Mouse (Mus musculus) heart, embryonic 14.5 days (tissue): ENCODE measurements around the gene Akt1. TPM values are rescaled to one million over a fixed set of nuclear protein-coding genes. Genes with fewer than 3 reads are reported as not detected.

ENCODE experiments used
- ATAC-seq: fragments of 200-750 bp; cut with Nextera tagmentation; 2 replicates; pipeline ENCODE4 v1.8.0; 2017; ENCODE audit warnings: low read depth, moderate TSS enrichment; ENCODE audit not compliant: insufficient number of reproducible peaks, insufficient read depth, low FRiP score
- H3K27ac ChIP-seq, 2 experiments: fragments of 200-500 bp in 1 of 2; fragments of 300-500 bp in 1 of 2; sonication (generic) in 1 of 2; replicated peaks in 1 of 2; 2 replicates each; pipeline ENCODE4 v1.5.1; 2012 to 2014; ENCODE audit warnings: low read depth in 2 of 2, low read length in 2 of 2, control low read depth in 1 of 2, mild to moderate bottlenecking in 1 of 2, mixed read lengths in 1 of 2; ENCODE audit not compliant: control insufficient read depth in 1 of 2, insufficient read depth in 1 of 2
- H3K27me3 ChIP-seq: fragments of 300-500 bp; sonication (generic); 2 replicates; pipeline ENCODE4 v1.6.1; 2014; ENCODE audit warnings: mild to moderate bottlenecking, low read length, control low read depth; ENCODE audit not compliant: control insufficient read depth, insufficient read depth
- H3K36me3 ChIP-seq: fragments of 300-500 bp; sonication (generic); 2 replicates; pipeline ENCODE4 v1.6.1; 2014; ENCODE audit warnings: mild to moderate bottlenecking, control low read depth, low read length, mixed read lengths; ENCODE audit not compliant: control insufficient read depth, insufficient read depth
- H3K4me1 ChIP-seq, 2 experiments: fragments of 200-500 bp in 1 of 2; fragments of 300-500 bp in 1 of 2; sonication (generic) in 1 of 2; 2 replicates each; pipeline ENCODE4 v1.6.1; 2012 to 2014; ENCODE audit warnings: low read length in 2 of 2, control low read depth in 1 of 2, mixed read lengths in 1 of 2; ENCODE audit not compliant: control insufficient read depth in 2 of 2, insufficient read depth in 2 of 2
- H3K4me2 ChIP-seq: fragments of 300-500 bp; sonication (generic); 2 replicates; pipeline ENCODE4 v1.6.1; 2014; ENCODE audit warnings: mild to moderate bottlenecking, low read length
- H3K4me3 ChIP-seq, 2 experiments: fragments of 200-500 bp in 1 of 2; fragments of 300-500 bp in 1 of 2; sonication (generic) in 1 of 2; 2 replicates each; pipeline ENCODE4 v1.5.1; 2012 to 2014; ENCODE audit warnings: low read length in 2 of 2, mild to moderate bottlenecking in 2 of 2, control low read depth in 1 of 2, low read depth in 1 of 2, moderate library complexity in 1 of 2; ENCODE audit not compliant: control insufficient read depth in 1 of 2, insufficient read depth in 1 of 2
- H3K9ac ChIP-seq: fragments of 300-500 bp; sonication (generic); 2 replicates; pipeline ENCODE4 v1.6.1; 2014; ENCODE audit warnings: mild to moderate bottlenecking, low read length
- H3K9me3 ChIP-seq: fragments of 300-500 bp; sonication (generic); 2 replicates; pipeline ENCODE4 v1.6.1; 2016; ENCODE audit warnings: low read length, control low read depth; ENCODE audit not compliant: control insufficient read depth
- WGBS: fragments of 180-500 bp; shearing (Covaris S2); extraction: QIAGEN DNeasy Blood & Tissue Kit; methylation state at CpG from one replicate; pipeline ENCODE4 v1.1.7; 2014; 5-methylcytosine and 5-hydroxymethylcytosine counted together
- polyA plus RNA-seq: library from polyadenylated mRNA; unstranded; fragments of >200 nt; fragmentation: Nextera tagmentation; extraction: Ambion mirVana; gene quantifications from 2 replicates; pipeline ENCODE4 v1.2.1, GENCODE M21; 2014

Gene Akt1
- polyA plus RNA-seq, 1 experiment from 2014 or later: 182 TPM

DNA sequence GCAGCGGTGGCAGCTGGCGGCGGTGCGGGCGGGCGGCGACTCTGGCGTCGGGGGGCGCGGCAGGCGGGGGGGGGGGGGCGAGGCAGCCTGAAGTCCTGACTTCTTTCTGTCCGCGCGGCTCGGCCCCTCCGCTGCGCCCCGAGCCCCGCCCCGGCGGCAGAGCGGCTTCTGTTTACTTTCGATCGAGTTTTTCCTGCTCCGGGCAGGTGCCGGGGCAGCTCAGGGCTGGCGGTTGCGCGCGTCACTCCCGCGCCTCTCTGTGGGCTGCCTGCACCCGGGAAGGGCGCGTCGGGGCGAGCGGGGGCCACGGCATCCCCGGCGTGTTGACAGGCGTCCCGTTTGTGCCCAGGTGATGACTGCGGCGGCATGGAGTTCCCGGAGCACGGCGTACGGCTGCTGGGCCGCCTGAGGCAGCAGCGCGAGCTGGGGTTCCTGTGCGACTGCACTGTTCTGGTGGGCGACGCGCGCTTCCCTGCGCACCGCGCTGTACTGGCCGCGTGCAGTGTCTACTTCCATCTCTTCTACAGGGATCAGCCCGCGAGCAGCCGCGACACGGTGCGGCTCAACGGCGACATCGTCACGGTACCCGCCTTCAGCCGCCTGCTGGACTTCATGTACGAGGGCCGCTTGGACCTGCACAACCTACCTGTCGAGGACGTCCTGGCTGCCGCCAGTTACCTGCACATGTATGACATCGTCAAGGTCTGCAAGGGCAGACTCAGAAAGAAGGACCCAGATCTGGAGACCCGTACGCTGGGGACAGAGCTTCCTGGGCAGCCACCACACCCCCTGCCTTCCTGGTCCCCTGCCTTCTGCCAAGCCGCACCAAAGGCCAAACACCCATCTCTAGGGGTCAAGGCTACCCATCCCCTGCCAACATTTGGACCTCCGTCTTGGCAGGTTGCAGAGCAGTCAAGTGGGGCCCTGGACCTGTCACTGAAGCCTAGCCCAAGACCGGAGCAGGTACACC is 4.6 kb upstream of the Akt1 start:
- peak overlapping the region; percentile 82 for H3K9ac ChIP-seq
- peak overlapping the region; percentile 78 to 80 for H3K4me3 ChIP-seq
- peak; percentile 11; the same call in 1 of the 2 replicates for ATAC-seq
- no peaks in the 10 kb centered on the region for H3K9me3 ChIP-seq
- H3K4me1 ChIP-seq: peaks cover 20 to 31% of the 10 kb centered on the region in 2 experiments; a peak in 3 of 4 replicates
- peaks cover 14% of the 10 kb centered on the region for H3K27me3 ChIP-seq
- peak overlapping the region; percentile 97 for H3K4me2 ChIP-seq
- peaks cover 16% of the 10 kb centered on the region for H3K36me3 ChIP-seq
- peak overlapping the region; percentile 54 to 73; a peak in 3 of 4 replicates for H3K27ac ChIP-seq
- 7% methylated on average over 61 of the region's 87 CpGs for WGBS

DNA sequence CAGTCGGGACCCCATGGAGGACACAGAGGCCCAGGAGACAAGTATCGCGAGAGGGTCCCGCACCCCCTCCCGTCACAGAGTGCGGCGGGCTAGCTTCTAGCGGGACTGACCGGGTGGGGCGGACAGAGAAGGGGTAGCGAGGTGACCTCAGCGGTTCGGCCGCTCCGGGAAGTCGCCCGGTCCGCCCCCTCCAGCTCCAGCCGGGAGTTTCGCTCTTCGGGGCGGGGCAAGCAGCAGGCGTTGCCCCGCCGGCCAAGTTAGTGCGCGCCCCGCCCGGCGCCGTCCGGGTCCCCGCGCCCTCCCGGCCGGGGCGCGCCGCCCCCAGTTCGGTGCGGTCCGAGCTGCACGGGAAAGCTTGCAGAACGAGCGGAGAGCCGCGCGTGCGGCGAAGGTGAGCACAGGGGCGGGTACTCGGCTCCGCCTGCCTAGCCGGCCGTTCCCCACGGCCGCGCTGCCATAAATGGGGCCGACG is 3.9 kb upstream of the Akt1 start, which contains the start of gene Zbtb42:
TSS of gene Zbtb42 (plus strand) at position 274 of the 472 bp plus-strand sequence.
- peak within 1 kb of the TSS; percentile 54 to 73; a peak in 3 of 4 replicates for H3K27ac ChIP-seq
- WGBS: under 1% methylated on average over 52 of the region's 60 CpGs
- peak; percentile 26 for ATAC-seq
- H3K4me1 ChIP-seq: peaks cover 20 to 31% of the 10 kb centered on the region in 2 experiments; a peak in 3 of 4 replicates
- no peaks in the 10 kb centered on the region for H3K9me3 ChIP-seq
- peaks cover 16% of the 10 kb centered on the region for H3K36me3 ChIP-seq
- H3K4me3 ChIP-seq: peak within 1 kb of the TSS; percentile 78 to 80
- H3K4me2 ChIP-seq: peak within 1 kb of the TSS; percentile 97
- peaks cover 14% of the 10 kb centered on the region for H3K27me3 ChIP-seq
- H3K9ac ChIP-seq: peak within 1 kb of the TSS; percentile 82

DNA sequence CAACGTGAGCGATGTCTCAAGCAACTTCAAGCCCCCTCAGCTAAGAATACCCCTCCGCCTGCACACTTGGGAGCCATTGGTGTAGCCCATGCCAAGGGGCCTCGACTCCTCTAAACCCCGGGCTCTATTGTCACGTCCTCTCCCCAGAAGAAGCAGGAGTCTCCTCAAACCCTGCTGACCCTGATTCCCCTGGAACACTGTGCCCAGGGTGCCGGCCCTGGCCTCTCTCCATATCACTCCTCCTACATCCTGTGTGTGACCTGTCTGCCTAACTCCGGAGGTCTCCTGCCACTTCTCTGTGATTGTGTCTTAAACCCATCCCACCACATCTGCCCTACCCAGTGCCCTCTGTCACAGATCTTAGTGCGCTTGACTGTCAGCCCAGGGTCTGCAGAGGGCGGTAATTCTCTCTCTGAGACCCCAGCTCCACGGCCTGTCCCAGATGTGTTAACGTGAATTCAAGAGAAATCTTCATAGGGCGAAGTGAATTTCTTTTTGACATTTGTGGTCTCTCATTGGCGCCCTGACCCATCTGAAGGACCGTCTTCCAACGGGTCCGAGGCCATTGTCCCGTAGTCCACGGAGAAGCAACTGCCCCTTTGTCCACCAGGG is 3.4 kb upstream of the Akt1 start:
- H3K4me1 ChIP-seq: peaks cover 20 to 31% of the 10 kb centered on the region in 2 experiments; a peak in 3 of 4 replicates
- ATAC-seq: no peak
- H3K9ac ChIP-seq: peak overlapping the region; percentile 82
- peak overlapping the region; percentile 23 to 73; a peak in 3 of 4 replicates for H3K27ac ChIP-seq
- no peaks in the 10 kb centered on the region for H3K9me3 ChIP-seq
- H3K36me3 ChIP-seq: peaks cover 16% of the 10 kb centered on the region
- peak overlapping the region; percentile 97 for H3K4me2 ChIP-seq
- H3K4me3 ChIP-seq: peak overlapping the region; percentile 78 to 80
- peaks cover 14% of the 10 kb centered on the region for H3K27me3 ChIP-seq
- 26% methylated on average over 19 of the region's 19 CpGs for WGBS

DNA sequence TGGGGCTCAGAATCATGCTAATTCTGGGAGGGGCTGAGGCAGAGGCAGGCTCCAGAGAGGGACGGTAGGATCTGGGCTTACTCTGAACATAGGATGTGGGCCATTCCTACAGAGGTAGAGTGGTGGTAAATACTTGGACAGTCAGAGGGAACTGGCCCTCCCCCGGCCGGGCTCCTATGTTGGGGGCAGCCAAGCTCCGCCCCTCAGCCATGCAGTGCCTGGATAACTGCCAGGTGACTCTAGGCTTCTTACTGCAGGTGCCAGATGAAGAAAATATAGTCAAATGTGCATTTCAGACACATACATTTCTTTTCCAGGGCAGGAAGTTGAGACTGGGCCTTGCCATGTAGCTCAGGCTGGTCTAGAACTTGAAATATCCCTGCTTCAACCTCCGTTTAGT is 2.4 kb upstream of the Akt1 start:
- Histone ChIP-seq H3K4me1 (peaks cover 27 to 38% of the 10 kb centered on the region in 2 experiments), H3K9me3 (no peaks in the 10 kb centered on the region), H3K36me3 (peaks cover 16% of the 10 kb centered on the region), H3K27ac (no peak overlapping the region), H3K4me3 (no peak overlapping the region), H3K9ac (no peak overlapping the region; the same call in 1 of the 2 replicates), H3K4me2 (no peak overlapping the region), H3K27me3 (peaks cover 14% of the 10 kb centered on the region)
- WGBS: 50% methylated on average over 5 of the region's 5 CpGs
- no peak for ATAC-seq

DNA sequence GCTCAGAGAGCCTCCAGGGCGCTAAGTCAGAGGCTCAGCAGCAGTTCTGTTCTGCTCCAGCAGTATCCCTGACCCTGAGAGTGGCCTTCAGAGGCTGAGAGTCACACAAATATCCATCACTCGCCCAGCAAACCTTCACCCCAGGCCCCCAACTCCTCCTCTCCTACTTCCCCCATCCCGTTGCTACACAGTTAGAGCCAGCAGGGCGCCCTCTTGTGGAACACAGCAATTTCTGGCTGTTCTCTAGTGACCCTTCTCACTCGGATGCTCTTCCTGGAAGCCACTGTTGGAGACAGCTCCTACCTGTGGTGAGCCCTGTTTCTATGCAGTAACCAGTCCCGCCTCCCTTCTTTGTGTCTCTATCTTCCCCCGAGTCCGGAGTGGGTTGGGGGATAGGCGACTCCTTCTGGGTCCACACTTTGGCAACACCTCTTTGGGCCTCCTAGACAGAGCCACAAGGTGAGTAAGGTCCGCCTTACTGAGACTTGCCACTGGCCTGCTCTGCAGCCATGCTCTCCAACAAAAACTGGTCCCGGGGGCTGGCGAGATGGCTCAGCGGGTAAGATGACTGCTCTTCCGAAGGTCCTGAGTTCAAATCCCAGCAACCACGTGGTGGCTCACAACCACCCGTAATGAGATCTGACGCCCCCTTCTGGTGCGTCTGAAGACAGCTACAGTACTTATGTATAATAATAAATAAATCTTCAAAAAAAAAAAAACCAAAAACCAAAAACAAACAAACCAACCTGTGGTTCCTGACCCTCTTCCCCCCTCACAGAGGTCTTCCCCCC is 756 bp upstream of the Akt1 start:
- 17% methylated on average over 18 of the region's 18 CpGs for WGBS
- H3K4me2 ChIP-seq: peak overlapping the region; percentile 85
- H3K9me3 ChIP-seq: no peaks in the 10 kb centered on the region
- H3K36me3 ChIP-seq: peaks cover 21% of the 10 kb centered on the region
- H3K9ac ChIP-seq: peak overlapping the region; percentile 100
- peaks cover 10% of the 10 kb centered on the region for H3K27me3 ChIP-seq
- ATAC-seq: peak; percentile 2; the same call in 1 of the 2 replicates
- H3K4me3 ChIP-seq: peak overlapping the region; percentile 96 to 97
- H3K4me1 ChIP-seq: peaks cover 43 to 54% of the 10 kb centered on the region in 2 experiments
- peak overlapping the region; percentile 95 to 99 for H3K27ac ChIP-seq

DNA sequence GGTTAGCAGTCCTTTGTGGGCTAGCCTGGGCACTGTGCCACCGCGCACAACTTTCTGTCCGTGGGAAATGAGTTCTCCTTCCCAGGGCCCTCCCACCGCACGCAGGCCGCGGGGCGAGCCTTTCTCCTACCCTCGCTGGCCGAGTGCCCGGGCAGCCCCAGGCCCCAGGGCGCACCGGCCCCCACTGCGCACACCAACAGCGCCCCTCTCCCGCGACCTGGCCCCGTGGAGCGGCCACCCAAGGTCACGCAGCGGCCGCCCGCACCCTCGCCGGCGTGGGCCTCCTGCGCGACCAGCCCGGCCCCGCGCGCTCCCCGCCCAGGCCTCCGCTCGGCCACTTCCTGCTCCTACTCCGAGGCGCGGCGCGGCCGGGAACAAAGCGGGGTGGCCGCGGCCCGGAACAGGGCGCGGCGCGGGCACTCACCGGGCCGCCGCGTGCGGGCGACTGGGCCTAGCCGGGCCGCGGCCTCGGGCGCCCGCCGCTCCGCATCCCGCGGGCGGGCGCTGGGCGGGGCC is 1.1 kb downstream of the Akt1 start:
- ATAC-seq: no peak
- WGBS: under 1% methylated on average over 50 of the region's 68 CpGs
- H3K4me1 ChIP-seq: peaks cover 45 to 66% of the 10 kb centered on the region in 2 experiments

More for the DNA sequence above, 1.1 kb downstream of the Akt1 start:
- Histone ChIP-seq H3K9ac (peak overlapping the region; percentile 100), H3K4me3 (peak overlapping the region; percentile 96 to 97), H3K9me3 (no peaks in the 10 kb centered on the region), H3K27me3 (no peaks in the 10 kb centered on the region), H3K36me3 (peaks cover 32% of the 10 kb centered on the region), H3K27ac (peak overlapping the region; percentile 98 to 99), H3K4me2 (peak overlapping the region; percentile 85)
